Mouse (Mus musculus): ENCODE measurements at regions not wholly inside any gene's neighbourhood (a gene's known extent, or its start where the extent isn't known, plus 50 kb on each side); places are given as distances from the start of the nearest gene placed in this dataset.

DNA sequence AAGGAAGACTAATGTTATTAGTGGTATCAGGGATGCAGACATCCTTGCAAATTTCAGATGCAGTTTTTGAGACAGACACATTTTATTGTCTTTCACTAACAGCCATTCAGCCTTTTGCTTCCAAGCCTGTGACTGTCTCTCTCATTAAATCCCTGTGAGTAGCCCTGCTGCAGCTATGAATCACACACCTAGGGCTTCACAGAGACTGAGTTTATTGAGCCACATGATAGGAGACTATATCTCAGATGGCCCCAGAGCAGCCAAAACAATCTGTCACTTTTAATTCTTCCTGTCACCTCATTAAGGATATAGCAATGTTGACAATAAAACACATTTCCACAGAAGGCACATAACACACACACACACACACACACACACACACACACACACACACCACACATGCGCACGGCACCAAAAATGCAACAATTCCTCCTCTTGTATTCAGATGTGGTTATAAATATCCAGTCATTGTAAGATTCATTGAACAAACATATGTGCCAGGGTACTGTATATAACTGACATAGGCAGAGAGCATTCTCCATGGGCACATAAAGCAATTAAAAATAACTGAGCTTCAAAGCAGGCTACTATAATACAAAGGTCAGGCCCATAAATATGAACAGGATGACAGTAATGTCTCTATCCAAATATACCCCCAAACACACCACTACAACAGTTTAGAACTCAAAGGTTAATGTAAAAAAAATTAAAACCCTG is 735.8 kb upstream of the Adgra3 start:
- TF ChIP-seq CTCF (IDR thresholded peaks at IDR 0.05; ENCODE audit: insufficient read depth, low read depth, low read length) (no peak), POLR2A (IDR thresholded peaks at IDR 0.05; ENCODE audit: insufficient read depth, low read depth, low read length) (no peak)

Data from olfactory bulb, adult 2 months (tissue).